Mouse (Mus musculus): ENCODE data around the gene Larp4. TPM values are rescaled to one million over a fixed set of nuclear protein-coding genes. Genes with fewer than 3 reads are reported as not detected.

Gene Larp4
- polyA plus RNA-seq (2015; fragmentation: Nextera tagmentation; extraction: Ambion mirVana): 21.5 and 24.7 TPM in 2 replicates

DNA sequence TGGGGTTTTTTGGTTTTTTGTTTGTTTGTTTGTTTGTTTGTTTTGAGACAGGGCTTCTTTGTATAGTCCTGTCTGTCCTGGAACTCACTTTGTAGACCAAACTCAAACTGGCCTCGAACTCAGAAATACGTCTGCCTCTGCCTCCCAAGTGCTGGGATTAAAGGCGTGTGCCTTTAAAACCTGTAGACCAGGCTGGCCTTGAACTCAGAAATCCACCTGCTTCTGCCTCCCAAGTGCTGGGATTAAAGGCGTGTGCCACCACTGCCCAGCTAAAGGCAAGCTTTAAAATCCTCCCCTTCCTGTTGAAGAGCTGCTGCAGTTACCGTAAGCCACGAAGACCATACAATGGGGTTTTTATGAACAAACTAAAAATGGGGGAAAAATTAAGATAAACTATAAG lies at the start of gene Larp4:
Gene Larp4, plus strand, starts transcription at position 301 of the 400 bp plus-strand sequence.

DNA sequence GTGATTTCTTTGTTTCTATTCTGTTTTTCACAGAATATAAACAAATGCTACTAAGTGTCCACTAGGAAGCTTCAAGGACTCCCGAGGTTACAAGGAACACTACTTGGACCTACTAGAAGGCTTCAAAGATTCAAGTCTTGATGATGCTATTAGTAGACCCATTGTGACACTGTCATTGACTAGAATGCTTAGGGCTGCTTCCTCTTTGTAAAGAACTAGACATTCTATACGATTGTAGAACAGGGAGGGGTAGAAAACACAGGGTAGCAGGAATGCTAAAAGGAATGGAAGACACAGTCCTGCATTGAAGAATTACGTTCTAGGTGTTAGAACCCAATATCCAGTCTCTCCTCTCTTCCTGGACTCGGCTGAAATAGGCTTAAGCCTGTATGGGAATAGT lies 2.9 kb upstream of the Larp4 start, which contains the start of gene Fam186a:
Gene Fam186a, minus strand, starts transcription at position 101 of the 400 bp plus-strand sequence.

DNA sequence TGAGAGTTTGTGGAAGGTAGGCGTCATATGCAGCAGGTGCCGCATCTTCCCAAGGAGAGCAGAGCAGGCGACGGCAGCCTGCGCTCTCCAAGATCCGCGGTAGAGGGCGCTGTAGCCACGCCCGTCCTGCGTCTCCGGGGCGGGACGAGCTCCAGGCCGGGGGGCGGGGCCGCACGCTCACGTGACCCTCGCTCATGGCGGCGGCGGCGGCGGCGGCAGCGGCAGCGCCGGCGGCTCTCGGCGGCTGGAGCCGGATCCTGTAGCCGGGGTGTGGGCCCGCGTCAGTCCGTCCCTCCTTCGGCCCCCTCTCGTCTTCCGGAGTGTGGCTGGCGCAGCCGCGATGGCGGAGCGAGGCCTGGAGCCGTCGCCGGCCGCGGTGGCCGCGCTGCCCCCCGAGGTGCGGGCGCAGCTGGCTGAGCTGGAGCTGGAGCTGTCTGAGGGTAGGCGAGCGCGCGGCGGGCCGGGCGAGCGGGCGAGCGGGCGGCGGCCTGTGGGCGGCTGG lies 68.7 kb downstream of the Larp4 start, which contains the start of gene Dip2b:
Gene Dip2b, plus strand, starts transcription at position 195 of the 502 bp plus-strand sequence.

Other genes with a start within 250 kb of the Larp4 start
- 330 and 351 TPM in 2 replicates for gene Cox14, start 244.4 kb upstream of the Larp4 start, polyA plus RNA-seq (2015; fragmentation: Nextera tagmentation; extraction: Ambion mirVana)
- gene Cers5, start 197.2 kb upstream of the Larp4 start, polyA plus RNA-seq (2015; fragmentation: Nextera tagmentation; extraction: Ambion mirVana): 27.7 and 33.8 TPM in 2 replicates
- gene Lima1, start 94.6 kb upstream of the Larp4 start, polyA plus RNA-seq (2015; fragmentation: Nextera tagmentation; extraction: Ambion mirVana): 35.0 and 35.3 TPM in 2 replicates
- 0.02 and 0.10 TPM in 2 replicates for gene Fam186a, start 3.0 kb upstream of the Larp4 start, polyA plus RNA-seq (2015; fragmentation: Nextera tagmentation; extraction: Ambion mirVana)
- gene Dip2b, start 68.6 kb downstream of the Larp4 start, polyA plus RNA-seq (2015; fragmentation: Nextera tagmentation; extraction: Ambion mirVana): 5.0 and 6.0 TPM in 2 replicates

All from skeletal muscle tissue, postnatal 0 days (tissue).